Mouse (Mus musculus): ENCODE data around the gene Krt17. TPM values are rescaled to one million over a fixed set of nuclear protein-coding genes. Genes with fewer than 3 reads are reported as not detected.
"Not testable (repeated sequence)": the region's sequence is repeated elsewhere in the genome, so short reads cannot be mapped to it uniquely, and the experiment has no call there.

The Krt17 gene
- polyA plus RNA-seq (2012): 0.03 and 0.04 TPM in 2 replicates

DNA sequence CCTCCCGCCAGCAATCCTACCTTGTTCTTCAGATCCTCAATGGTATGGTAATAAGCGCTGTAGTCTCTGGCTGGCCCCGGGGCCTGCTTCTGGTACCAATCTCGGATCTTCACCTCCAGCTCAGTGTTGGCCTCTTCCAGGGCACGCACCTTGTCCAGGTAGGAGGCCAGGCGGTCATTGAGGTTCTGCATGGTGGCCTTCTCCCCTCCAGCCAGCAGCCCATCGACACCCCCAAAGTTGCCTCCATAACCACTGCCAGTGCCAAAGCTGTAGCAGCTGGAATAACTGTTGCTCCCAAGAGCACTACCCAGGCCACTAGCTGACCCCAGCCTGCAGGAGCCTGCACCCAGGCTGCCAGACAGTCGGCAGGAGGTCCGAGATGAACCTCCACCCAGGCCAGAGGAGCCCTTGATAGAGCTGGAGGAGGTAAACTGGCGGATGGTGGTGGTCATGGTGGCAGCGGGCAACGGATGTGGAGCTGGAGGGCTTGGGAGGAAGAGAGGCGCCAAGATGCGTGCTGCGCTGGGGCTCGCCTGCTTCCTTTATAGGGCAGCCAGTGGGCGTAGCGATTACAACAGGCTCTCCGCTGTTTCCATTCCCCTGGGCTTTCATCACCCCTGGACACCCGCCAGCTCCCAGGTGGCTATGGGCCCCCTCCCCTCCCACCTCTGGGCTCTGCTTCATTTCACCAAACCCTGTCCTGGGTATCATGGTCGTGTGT is at the start of gene Krt17:
TSS of gene Krt17 (minus strand) at position 516 of the 721 bp plus-strand sequence.
- H3K4me3 ChIP-seq (replicated peaks): no peak within 1 kb of the TSS
- H3K27me3 ChIP-seq (ENCODE audit: control insufficient read depth): no peaks in the 10 kb centered on the region
- no peaks in the 10 kb centered on the region for H3K4me1 ChIP-seq (ENCODE audit: control insufficient read depth)
- TF ChIP-seq TAL1 (IDR thresholded peaks at IDR 0.05; ENCODE audit: low read length) (no peak), GATA1 (IDR thresholded peaks at IDR 0.05; ENCODE audit: low read length) (no peak)
- H3K9me3 ChIP-seq (ENCODE audit: control insufficient read depth, low read length): no peaks in the 10 kb centered on the region
- no peaks in the 10 kb centered on the region for H3K36me3 ChIP-seq (ENCODE audit: control insufficient read depth)

GRCm38 (mm10) chr11:100308672-100309071 is 47.8 kb upstream of the Krt17 start:
- not testable (repeated sequence) for H3K4me1 ChIP-seq (ENCODE audit: control insufficient read depth); H3K4me3 ChIP-seq (replicated peaks); H3K9me3 ChIP-seq (ENCODE audit: control insufficient read depth, low read length); H3K36me3 ChIP-seq (ENCODE audit: control insufficient read depth); H3K27me3 ChIP-seq (ENCODE audit: control insufficient read depth)

DNA sequence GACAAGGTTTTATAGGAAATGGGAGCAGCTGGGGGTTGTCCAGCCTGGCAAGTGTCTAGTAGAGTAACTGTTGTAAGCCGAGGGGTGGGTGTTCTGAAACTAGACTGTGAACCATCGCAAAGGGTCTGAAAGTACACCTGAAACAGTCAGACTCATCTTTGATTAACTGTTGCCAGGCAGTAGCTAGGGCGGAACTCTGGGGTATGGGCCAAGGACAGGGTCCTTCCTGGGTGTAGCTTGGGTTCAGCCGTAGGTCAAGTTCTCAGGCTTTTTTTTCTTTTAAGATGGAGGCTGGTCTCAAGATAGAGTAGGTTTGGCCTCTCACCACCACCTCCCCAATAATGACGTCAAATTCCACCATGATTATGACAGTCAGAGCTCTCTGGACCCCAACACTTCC is 47.1 kb upstream of the Krt17 start:
- H3K4me1 ChIP-seq (ENCODE audit: control insufficient read depth): no peaks in the 10 kb centered on the region
- no peaks in the 10 kb centered on the region for H3K9me3 ChIP-seq (ENCODE audit: control insufficient read depth, low read length)
- peaks cover 11% of the 10 kb centered on the region for H3K27me3 ChIP-seq (ENCODE audit: control insufficient read depth)
- H3K4me3 ChIP-seq (replicated peaks): no peak overlapping the region
- no peaks in the 10 kb centered on the region for H3K36me3 ChIP-seq (ENCODE audit: control insufficient read depth)
- no peak for TF ChIP-seq TAL1 (IDR thresholded peaks at IDR 0.05; ENCODE audit: low read length)
- TF ChIP-seq GATA1 (IDR thresholded peaks at IDR 0.05; ENCODE audit: low read length): no peak

- no peaks in the 10 kb centered on the region for H3K9me3 ChIP-seq (ENCODE audit: control insufficient read depth, low read length)
- H3K36me3 ChIP-seq (ENCODE audit: control insufficient read depth): no peaks in the 10 kb centered on the region
- H3K4me1 ChIP-seq (ENCODE audit: control insufficient read depth): peaks cover 8% of the 10 kb centered on the region
- no peak overlapping the region for H3K4me3 ChIP-seq (replicated peaks)
- peaks cover 8% of the 10 kb centered on the region; the same call in 1 of the 2 replicates for H3K27me3 ChIP-seq (ENCODE audit: control insufficient read depth)
- TF ChIP-seq GATA1 (IDR thresholded peaks at IDR 0.05; ENCODE audit: low read length) (no peak), TAL1 (IDR thresholded peaks at IDR 0.05; ENCODE audit: low read length) (no peak)
Measured at GRCm38 (mm10) chr11:100301292-100301691, 40.5 kb upstream of the Krt17 start.

DNA sequence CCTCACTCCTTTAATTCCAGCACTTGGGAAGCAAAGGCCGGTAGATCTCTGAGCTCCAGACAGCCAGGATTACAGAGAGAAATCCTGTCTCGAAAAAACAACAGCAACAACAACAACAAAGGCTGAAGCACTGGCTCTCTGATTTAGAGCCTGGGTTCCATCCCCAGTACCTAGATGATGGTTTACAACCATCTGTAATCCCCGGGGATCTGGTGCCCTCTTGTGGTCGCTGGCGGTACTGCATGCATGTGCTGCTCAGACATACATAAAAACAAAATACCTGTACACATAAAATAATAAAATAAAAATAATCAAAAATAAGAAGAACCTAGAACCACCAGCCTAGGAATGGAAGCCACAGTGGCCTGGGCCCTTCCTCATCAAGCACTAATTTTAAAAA is 39.5 kb upstream of the Krt17 start:
- no peak for TF ChIP-seq GATA1 (IDR thresholded peaks at IDR 0.05; ENCODE audit: low read length)
- TF ChIP-seq TAL1 (IDR thresholded peaks at IDR 0.05; ENCODE audit: low read length): no peak
- Histone ChIP-seq H3K36me3 (ENCODE audit: control insufficient read depth) (no peaks in the 10 kb centered on the region), H3K4me3 (replicated peaks) (no peak overlapping the region), H3K27me3 (ENCODE audit: control insufficient read depth) (peaks cover 8% of the 10 kb centered on the region), H3K9me3 (ENCODE audit: control insufficient read depth, low read length) (no peaks in the 10 kb centered on the region), H3K4me1 (ENCODE audit: control insufficient read depth) (peaks cover 8% of the 10 kb centered on the region)

- Histone ChIP-seq H3K27me3 (ENCODE audit: control insufficient read depth) (peaks cover 7% of the 10 kb centered on the region; the same call in 1 of the 2 replicates), H3K4me3 (replicated peaks) (peak overlapping the region; percentile 0), H3K4me1 (ENCODE audit: control insufficient read depth) (peaks cover 8% of the 10 kb centered on the region), H3K36me3 (ENCODE audit: control insufficient read depth) (no peaks in the 10 kb centered on the region), H3K9me3 (ENCODE audit: control insufficient read depth, low read length) (no peaks in the 10 kb centered on the region)
- no peak for TF ChIP-seq TAL1 (IDR thresholded peaks at IDR 0.05; ENCODE audit: low read length)
- no peak for TF ChIP-seq GATA1 (IDR thresholded peaks at IDR 0.05; ENCODE audit: low read length)
Measured at GRCm38 (mm10) chr11:100298274-100299036, 37.6 kb upstream of the Krt17 start.

DNA sequence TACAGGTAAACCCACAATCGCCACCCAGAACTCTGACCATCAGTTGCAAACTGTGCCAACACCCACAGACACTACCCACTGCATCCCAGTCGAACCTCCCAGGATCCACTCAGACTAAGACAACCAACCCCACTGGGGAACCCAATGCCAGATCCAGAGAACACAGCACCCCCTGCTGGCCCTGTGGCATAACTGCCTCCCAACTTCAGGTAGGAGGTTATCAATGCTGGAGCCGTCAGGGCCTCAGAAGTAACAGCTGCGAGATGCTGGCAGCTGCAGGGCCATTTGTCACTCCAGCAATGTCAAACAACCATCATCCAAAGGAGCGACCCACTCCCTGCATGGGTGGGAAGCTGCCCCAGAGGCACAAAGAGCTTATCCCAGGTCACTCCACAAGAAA is 37.0 kb upstream of the Krt17 start:
- Histone ChIP-seq H3K4me1 (ENCODE audit: control insufficient read depth) (peaks cover 8% of the 10 kb centered on the region), H3K4me3 (replicated peaks) (peak overlapping the region; percentile 0), H3K27me3 (ENCODE audit: control insufficient read depth) (peaks cover 5% of the 10 kb centered on the region; the same call in 1 of the 2 replicates), H3K9me3 (ENCODE audit: control insufficient read depth, low read length) (no peaks in the 10 kb centered on the region), H3K36me3 (ENCODE audit: control insufficient read depth) (no peaks in the 10 kb centered on the region)
- TF ChIP-seq TAL1 (IDR thresholded peaks at IDR 0.05; ENCODE audit: low read length) (no peak), GATA1 (IDR thresholded peaks at IDR 0.05; ENCODE audit: low read length) (no peak)

DNA sequence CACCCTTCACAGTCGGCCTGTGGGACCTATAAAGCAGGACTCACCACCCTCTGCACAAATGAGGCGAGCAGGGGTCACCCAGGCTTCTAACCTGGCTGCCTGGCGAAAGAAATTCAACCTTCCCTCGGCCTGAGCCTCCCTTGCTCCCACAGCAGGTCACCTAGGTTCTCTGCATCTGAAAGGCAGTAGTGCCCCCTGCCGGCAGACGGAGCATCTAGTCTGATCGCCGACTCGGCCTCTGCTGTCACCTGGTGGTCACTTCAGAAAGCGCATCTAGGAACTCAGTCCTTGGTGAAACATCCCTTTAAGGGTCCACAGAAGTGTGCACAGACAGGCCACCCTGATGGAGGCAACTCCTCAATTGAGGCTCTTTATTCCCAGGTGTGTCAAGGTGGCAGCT is 34.5 kb upstream of the Krt17 start:
- no peak overlapping the region for H3K4me3 ChIP-seq (replicated peaks)
- no peaks in the 10 kb centered on the region for H3K36me3 ChIP-seq (ENCODE audit: control insufficient read depth)
- peaks cover 8% of the 10 kb centered on the region for H3K4me1 ChIP-seq (ENCODE audit: control insufficient read depth)
- H3K27me3 ChIP-seq (ENCODE audit: control insufficient read depth): peaks cover 2% of the 10 kb centered on the region; the same call in 1 of the 2 replicates
- H3K9me3 ChIP-seq (ENCODE audit: control insufficient read depth, low read length): no peaks in the 10 kb centered on the region
- TF ChIP-seq TAL1 (IDR thresholded peaks at IDR 0.05; ENCODE audit: low read length): no peak
- no peak for TF ChIP-seq GATA1 (IDR thresholded peaks at IDR 0.05; ENCODE audit: low read length)

DNA sequence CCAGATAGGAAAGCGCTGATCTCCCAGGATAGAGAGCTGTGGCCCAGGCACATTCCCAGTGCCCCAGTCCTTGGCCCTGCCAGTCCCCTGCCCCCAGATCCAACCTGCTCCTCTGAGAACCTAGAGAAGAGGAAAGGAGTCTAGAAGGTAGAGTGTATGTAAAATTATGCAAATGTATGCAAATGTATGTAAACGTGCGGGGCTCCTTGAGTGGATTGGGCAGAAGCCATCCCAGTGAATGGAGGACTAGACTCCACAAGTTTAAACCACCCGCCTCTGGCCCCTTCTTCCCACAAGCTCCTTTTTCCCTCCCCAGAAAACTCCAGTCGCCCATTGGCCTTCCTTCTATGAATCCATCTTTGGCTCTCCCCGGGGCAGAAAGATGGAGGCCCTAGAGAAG is 32.1 kb upstream of the Krt17 start:
- H3K4me3 ChIP-seq (replicated peaks): no peak overlapping the region
- H3K27me3 ChIP-seq (ENCODE audit: control insufficient read depth): peaks cover 2% of the 10 kb centered on the region; the same call in 1 of the 2 replicates
- peaks cover 1% of the 10 kb centered on the region for H3K4me1 ChIP-seq (ENCODE audit: control insufficient read depth)
- H3K36me3 ChIP-seq (ENCODE audit: control insufficient read depth): no peaks in the 10 kb centered on the region
- TF ChIP-seq TAL1 (IDR thresholded peaks at IDR 0.05; ENCODE audit: low read length) (no peak), GATA1 (IDR thresholded peaks at IDR 0.05; ENCODE audit: low read length) (no peak)
- no peaks in the 10 kb centered on the region for H3K9me3 ChIP-seq (ENCODE audit: control insufficient read depth, low read length)
